Mouse (Mus musculus): ENCODE measurements around the gene Mgme1. TPM values are rescaled to one million over a fixed set of nuclear protein-coding genes. Genes with fewer than 3 reads are reported as not detected.

Mgme1 gene
- total and polyA plus RNA-seq, 2 experiments from 2014 or later = 4.4 to 6.5 TPM

DNA sequence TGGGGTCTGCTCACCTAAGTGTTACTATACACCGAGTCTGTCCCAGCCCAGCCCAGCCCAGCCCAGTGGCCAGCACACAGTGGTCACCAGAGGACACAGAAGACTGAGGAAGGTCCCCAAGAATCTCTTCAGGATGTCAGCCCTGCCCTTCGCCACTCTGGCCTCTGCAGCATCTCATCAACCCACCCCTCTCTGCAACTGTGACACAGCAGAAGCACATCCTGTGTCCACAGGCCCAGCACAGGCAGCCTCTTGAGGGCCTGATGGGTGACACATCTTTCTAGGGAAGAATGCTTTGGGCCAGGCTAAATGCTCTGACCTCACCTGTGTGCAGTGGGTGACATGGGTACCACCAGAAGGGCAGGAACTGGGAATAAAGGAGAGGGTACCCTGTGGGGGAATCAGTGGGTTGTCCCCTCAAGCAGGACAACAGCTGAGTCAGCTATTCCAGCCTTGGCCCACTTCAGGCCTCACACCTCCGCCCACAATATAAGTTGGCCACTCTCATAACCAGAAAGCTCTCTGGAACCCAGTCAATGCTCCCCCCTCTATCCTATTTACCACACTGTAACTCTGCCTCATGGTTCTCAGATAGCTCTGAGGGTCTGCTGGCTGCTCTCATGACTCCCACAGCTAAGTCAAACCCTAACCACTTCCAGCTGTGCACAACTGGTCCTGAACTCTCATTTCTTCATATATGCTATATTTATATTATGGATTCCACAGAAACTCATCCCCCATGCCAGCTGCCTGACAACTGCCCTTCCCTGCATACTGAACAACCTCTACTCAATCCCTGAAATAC, 30.2 kb upstream of the Mgme1 start:
- Histone ChIP-seq H3K9ac (replicated peaks; ENCODE audit: low read length) (no peak overlapping the region), H3K4me1 (ENCODE audit: insufficient read depth, low read length) (no peaks in the 10 kb centered on the region), H3K27me3 (ENCODE audit: insufficient read depth, low read length) (no peaks in the 10 kb centered on the region), H3K4me2 (ENCODE audit: low read depth, low read length) (no peak overlapping the region), H3K4me3 (ENCODE audit: low read length) (no peak overlapping the region), H3K9me3 (ENCODE audit: low read length) (no peaks in the 10 kb centered on the region), H3K36me3 (ENCODE audit: insufficient read depth, low read length) (no peaks in the 10 kb centered on the region), H3K27ac (no peak overlapping the region)
- no peak for TF ChIP-seq CTCF (IDR thresholded peaks at IDR 0.05; ENCODE audit: low read depth)
- ATAC-seq = no peak
- no peak for DNase-seq (ENCODE audit: low spot score)
- 87% methylated on average over 3 of the region's 3 CpGs for WGBS

DNA sequence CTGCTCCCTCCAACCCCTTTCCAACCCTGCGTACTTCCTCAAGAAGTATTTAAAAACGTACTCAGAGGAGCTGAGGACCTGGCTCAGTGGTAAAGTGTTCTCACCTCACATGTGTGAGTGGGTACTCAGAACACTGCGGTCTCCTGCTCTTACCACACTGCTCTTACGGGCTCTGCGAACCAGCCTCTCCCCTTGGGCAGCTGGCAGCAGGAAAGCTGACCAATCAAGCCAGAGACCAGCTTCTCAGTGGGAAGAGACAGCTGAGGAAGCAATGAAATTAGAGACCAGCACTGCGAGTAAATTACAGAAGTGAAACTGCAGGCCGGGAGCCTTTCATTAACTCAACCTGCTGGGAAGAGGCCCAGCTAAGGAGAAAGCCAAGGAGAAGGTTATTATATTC, 25.0 kb upstream of the Mgme1 start:
- Histone ChIP-seq H3K9ac (replicated peaks; ENCODE audit: low read length) (no peak overlapping the region), H3K9me3 (ENCODE audit: low read length) (no peaks in the 10 kb centered on the region), H3K4me3 (ENCODE audit: low read length) (no peak overlapping the region), H3K4me2 (ENCODE audit: low read depth, low read length) (no peak overlapping the region), H3K36me3 (ENCODE audit: insufficient read depth, low read length) (peaks cover 18% of the 10 kb centered on the region), H3K27ac (no peak overlapping the region), H3K27me3 (ENCODE audit: insufficient read depth, low read length) (no peaks in the 10 kb centered on the region), H3K4me1 (ENCODE audit: insufficient read depth, low read length) (no peaks in the 10 kb centered on the region)
- no peak for TF ChIP-seq CTCF (IDR thresholded peaks at IDR 0.05; ENCODE audit: low read depth)
- DNase-seq (ENCODE audit: low spot score) (no peak), ATAC-seq (no peak)
- 64% methylated on average over 7 of the region's 7 CpGs for WGBS

GRCm38 (mm10) chr2:144246270-144246669, 24.2 kb upstream of the Mgme1 start:
- DNase-seq (ENCODE audit: low spot score) = no peak
- WGBS = 69% methylated on average over 2 of the region's 2 CpGs
- no peak overlapping the region for H3K27ac ChIP-seq
- H3K4me1 ChIP-seq (ENCODE audit: insufficient read depth, low read length) = no peaks in the 10 kb centered on the region
- H3K9ac ChIP-seq (replicated peaks; ENCODE audit: low read length) = no peak overlapping the region
- no peak overlapping the region for H3K4me3 ChIP-seq (ENCODE audit: low read length)
- H3K4me2 ChIP-seq (ENCODE audit: low read depth, low read length) = no peak overlapping the region
- no peaks in the 10 kb centered on the region for H3K27me3 ChIP-seq (ENCODE audit: insufficient read depth, low read length)
- H3K36me3 ChIP-seq (ENCODE audit: insufficient read depth, low read length) = peaks cover 24% of the 10 kb centered on the region
- ATAC-seq = no peak
- no peak for TF ChIP-seq CTCF (IDR thresholded peaks at IDR 0.05; ENCODE audit: low read depth)
- H3K9me3 ChIP-seq (ENCODE audit: low read length) = no peaks in the 10 kb centered on the region

DNA sequence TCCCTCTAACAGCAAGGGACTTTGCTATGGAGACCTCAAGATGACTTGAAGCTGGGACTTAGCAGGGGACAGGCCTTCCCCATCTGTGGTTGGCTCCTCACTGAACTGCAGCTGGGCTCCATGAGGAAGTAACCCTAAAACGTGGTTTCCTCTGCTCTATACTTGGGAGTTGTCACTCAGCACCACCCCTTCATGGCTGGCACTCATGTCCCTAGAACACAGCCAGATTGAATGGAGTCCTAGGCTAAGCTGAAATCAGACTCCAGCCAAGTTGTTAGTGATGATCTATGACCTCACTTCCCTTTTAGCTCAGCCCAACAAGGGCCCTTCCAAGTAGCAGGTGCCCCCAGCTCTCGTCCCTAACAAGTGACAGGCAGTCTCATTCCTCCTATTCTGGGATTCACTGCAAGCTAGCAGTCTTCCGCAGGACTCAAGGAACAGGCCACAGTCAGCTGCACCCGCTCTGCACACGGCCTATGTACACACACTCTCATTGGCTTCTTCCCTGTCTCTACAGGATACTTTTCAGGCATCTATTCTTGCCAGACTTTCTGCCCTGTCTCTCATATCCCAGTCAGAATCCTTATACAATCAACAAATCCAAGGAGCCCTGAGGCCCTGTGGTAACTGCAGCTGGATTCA, 23.0 kb upstream of the Mgme1 start:
- no peaks in the 10 kb centered on the region for H3K27me3 ChIP-seq (ENCODE audit: insufficient read depth, low read length)
- no peaks in the 10 kb centered on the region for H3K9me3 ChIP-seq (ENCODE audit: low read length)
- ATAC-seq = peak; percentile 43; the same call in 1 of the 2 replicates
- no peak for DNase-seq (ENCODE audit: low spot score)
- no peak overlapping the region for H3K9ac ChIP-seq (replicated peaks; ENCODE audit: low read length)
- no peak for TF ChIP-seq CTCF (IDR thresholded peaks at IDR 0.05; ENCODE audit: low read depth)
- H3K4me1 ChIP-seq (ENCODE audit: insufficient read depth, low read length) = no peaks in the 10 kb centered on the region
- peak overlapping the region; percentile 29; the same call in 1 of the 2 replicates for H3K27ac ChIP-seq
- no peak overlapping the region for H3K4me3 ChIP-seq (ENCODE audit: low read length)
- 40% methylated on average over 5 of the region's 5 CpGs for WGBS
- H3K36me3 ChIP-seq (ENCODE audit: insufficient read depth, low read length) = peaks cover 29% of the 10 kb centered on the region
- H3K4me2 ChIP-seq (ENCODE audit: low read depth, low read length) = no peak overlapping the region

DNA sequence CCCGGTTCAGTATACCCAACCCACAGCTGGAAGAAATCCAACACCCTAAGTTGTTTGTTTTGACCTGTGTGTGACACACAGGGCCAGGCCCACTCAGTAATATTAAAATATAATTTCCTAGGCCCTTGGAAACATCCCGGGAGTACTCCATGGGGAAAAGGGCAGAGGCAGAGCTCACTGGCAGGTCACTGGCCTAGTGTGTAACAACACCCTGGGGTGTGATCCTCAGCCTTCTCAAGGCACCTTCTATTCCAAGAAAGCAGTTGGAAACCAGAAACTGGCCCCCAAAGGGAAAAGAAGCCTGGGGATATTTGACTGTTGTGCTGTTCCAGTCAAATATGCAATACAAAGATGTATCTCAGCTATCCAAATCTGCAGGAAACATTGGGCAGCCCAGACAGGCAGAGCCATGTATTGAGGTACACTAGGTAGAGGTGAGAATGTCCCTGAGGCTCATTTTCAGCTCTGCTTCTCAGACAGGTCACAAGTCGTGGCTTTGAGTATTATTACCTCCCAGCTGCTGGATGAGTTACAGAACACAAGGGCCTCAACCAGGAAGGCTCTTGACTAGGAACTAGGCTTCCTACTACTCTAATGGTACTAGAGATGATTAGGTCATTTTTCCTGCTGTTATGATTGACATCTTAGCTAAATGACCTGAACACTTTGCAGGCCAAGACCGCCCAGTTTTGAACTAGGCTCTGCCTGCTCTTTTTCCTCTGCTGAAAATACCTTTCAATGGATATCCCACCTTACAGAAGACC, 21.7 kb upstream of the Mgme1 start:
- 44% methylated on average over 4 of the region's 4 CpGs for WGBS
- Histone ChIP-seq H3K27ac (0 out of 2 replicates have a peak overlapping the region, but pooled peaks have one; percentile 7), H3K27me3 (ENCODE audit: insufficient read depth, low read length) (no peaks in the 10 kb centered on the region), H3K4me2 (ENCODE audit: low read depth, low read length) (no peak overlapping the region), H3K4me3 (ENCODE audit: low read length) (no peak overlapping the region), H3K4me1 (ENCODE audit: insufficient read depth, low read length) (no peaks in the 10 kb centered on the region), H3K9ac (replicated peaks; ENCODE audit: low read length) (no peak overlapping the region), H3K9me3 (ENCODE audit: low read length) (no peaks in the 10 kb centered on the region), H3K36me3 (ENCODE audit: insufficient read depth, low read length) (peaks cover 42% of the 10 kb centered on the region)
- DNase-seq (ENCODE audit: low spot score) = no peak
- ATAC-seq = no peak; the same call in 1 of the 2 replicates
- TF ChIP-seq CTCF (IDR thresholded peaks at IDR 0.05; ENCODE audit: low read depth) = no peak

- Histone ChIP-seq H3K4me3 (ENCODE audit: low read length) (no peak overlapping the region), H3K4me2 (ENCODE audit: low read depth, low read length) (no peak overlapping the region), H3K36me3 (ENCODE audit: insufficient read depth, low read length) (peaks cover 44% of the 10 kb centered on the region), H3K4me1 (ENCODE audit: insufficient read depth, low read length) (no peaks in the 10 kb centered on the region), H3K9me3 (ENCODE audit: low read length) (no peaks in the 10 kb centered on the region), H3K9ac (replicated peaks; ENCODE audit: low read length) (no peak overlapping the region), H3K27ac (no peak overlapping the region), H3K27me3 (ENCODE audit: insufficient read depth, low read length) (no peaks in the 10 kb centered on the region)
- no peak for ATAC-seq
- DNase-seq (ENCODE audit: low spot score) = no peak
- no peak for TF ChIP-seq CTCF (IDR thresholded peaks at IDR 0.05; ENCODE audit: low read depth)
Measured at GRCm38 (mm10) chr2:144250111-144250510, 20.4 kb upstream of the Mgme1 start.

All from hindbrain, postnatal 0 days (tissue).